Mouse (Mus musculus): ENCODE measurements around the gene Gm382. TPM values are rescaled to one million over a fixed set of nuclear protein-coding genes. Genes with fewer than 3 reads are reported as not detected.

Gene Gm382
- total RNA-seq (2014; fragmentation: Nextera tagmentation) (not detected in 2 replicates), total RNA-seq (2017) (not detected in 2 replicates)

GRCm38 (mm10) chrX:127039672-127040071 lies at the start of gene Gm382:
Gene Gm382, plus strand, starts transcription at chrX:127039972.
- ATAC-seq (replicated peaks; ENCODE audit: poor library complexity, severe bottlenecking) = no peak

- ATAC-seq (replicated peaks; ENCODE audit: poor library complexity, severe bottlenecking) = no peak
Observed at GRCm38 (mm10) chrX:127070179-127070578, 30.4 kb downstream of the Gm382 start.

- ATAC-seq (replicated peaks; ENCODE audit: poor library complexity, severe bottlenecking) = no peak
Observed at GRCm38 (mm10) chrX:127091282-127091681, 51.5 kb downstream of the Gm382 start.

- ATAC-seq (replicated peaks; ENCODE audit: poor library complexity, severe bottlenecking) = no peak
Observed at GRCm38 (mm10) chrX:127093036-127093435, 53.3 kb downstream of the Gm382 start.

- no peak for ATAC-seq (replicated peaks; ENCODE audit: poor library complexity, severe bottlenecking)
Observed at GRCm38 (mm10) chrX:127093961-127094360, 54.2 kb downstream of the Gm382 start.

GRCm38 (mm10) chrX:127104341-127104740 lies 64.6 kb downstream of the Gm382 start:
- ATAC-seq (replicated peaks; ENCODE audit: poor library complexity, severe bottlenecking) = no peak

Other genes starting within 250 kb of the Gm382 start
- not detected in 2 replicates for gene 4932411N23Rik, start 224.1 kb upstream of the Gm382 start, total RNA-seq (2014; fragmentation: Nextera tagmentation)
- gene 4932411N23Rik, start 224.1 kb upstream of the Gm382 start, total RNA-seq (2017) = not detected in 2 replicates

Measured in granulocyte monocyte progenitor cell, adult 5-6 weeks (primary cell).